Mouse (Mus musculus) heart, postnatal 0 days (tissue): Measurements from ENCODE around the gene Ergic3. TPM values are rescaled to one million over a fixed set of nuclear protein-coding genes. Genes with fewer than 3 reads are reported as not detected.

ENCODE experiments used
- ATAC-seq: fragments of 200-750 bp; cut with Nextera tagmentation; 2 replicates; pipeline ENCODE4 v1.8.0; 2017; ENCODE audit warnings: low read depth, moderate number of reproducible peaks, moderate library complexity; ENCODE audit not compliant: insufficient read depth
- DNase-seq: peaks from one replicate; pipeline ENCODE4 v3.0.0-alpha.2; 2016; ENCODE audit warnings: low spot score
- H3K27ac ChIP-seq: fragments of 300-500 bp; sonication (generic); 2 replicates; pipeline ENCODE4 v1.5.1; 2014; ENCODE audit warnings: low read depth, mild to moderate bottlenecking
- H3K27me3 ChIP-seq: fragments of 300-500 bp; sonication (generic); 2 replicates; pipeline ENCODE4 v1.6.1; 2014; ENCODE audit warnings: low read length, mixed read lengths; ENCODE audit not compliant: control insufficient read depth, insufficient read depth
- H3K36me3 ChIP-seq: fragments of 300-500 bp; sonication (generic); replicated peaks from 2 replicates; pipeline ENCODE4 v1.6.1; 2014; ENCODE audit warnings: low read length, mixed read lengths; ENCODE audit not compliant: control insufficient read depth, insufficient read depth
- H3K4me1 ChIP-seq: fragments of 300-500 bp; sonication (generic); 2 replicates; pipeline ENCODE4 v1.6.1; 2014; ENCODE audit warnings: antibody characterized with exemption; ENCODE audit not compliant: control insufficient read depth, insufficient read depth
- H3K4me2 ChIP-seq: fragments of 300-500 bp; sonication (generic); 2 replicates; pipeline ENCODE4 v1.6.1; 2014; ENCODE audit warnings: low read depth, mild to moderate bottlenecking, low read length, moderate library complexity
- H3K4me3 ChIP-seq: fragments of 300-500 bp; sonication (generic); 2 replicates; pipeline ENCODE4 v1.5.1; 2014; ENCODE audit warnings: low read depth, low read length
- H3K9ac ChIP-seq: fragments of 300-500 bp; sonication (generic); replicated peaks from 2 replicates; pipeline ENCODE4 v1.6.1; 2014; ENCODE audit warnings: low read depth, low read length, mixed read lengths
- H3K9me3 ChIP-seq: fragments of 300-500 bp; sonication (generic); replicated peaks from 2 replicates; pipeline ENCODE4 v1.6.1; 2016; ENCODE audit warnings: low read length; ENCODE audit not compliant: control insufficient read depth
- CTCF ChIP-seq: IDR thresholded peaks from 2 replicates; pipeline ENCODE4 v1.5.1; 2016; ENCODE audit warnings: antibody characterized with exemption, control low read depth, low read depth
- EP300 ChIP-seq: IDR thresholded peaks from 2 replicates; pipeline ENCODE4 v1.6.1; 2016; ENCODE audit warnings: antibody characterized with exemption, low read depth
- WGBS: fragments of 180-500 bp; shearing (Covaris S2); extraction: QIAGEN DNeasy Blood & Tissue Kit; methylation state at CpG from one replicate; pipeline ENCODE4 v1.1.7; 2014; 5-methylcytosine and 5-hydroxymethylcytosine counted together
- polyA plus RNA-seq: library from polyadenylated mRNA; unstranded; fragments of >200 nt; fragmentation: Nextera tagmentation; extraction: Ambion mirVana; gene quantifications from 2 replicates; pipeline ENCODE4 v1.2.1, GENCODE M21; 2015
- total RNA-seq: library from RNA; depleted of rRNA; stranded (reverse); fragments of >200 nt; gene quantifications from 2 replicates; pipeline ENCODE4 v1.2.3, GENCODE M21; 2014; ENCODE audit warnings: low replicate concordance; rRNA removed

Gene Ergic3
- 73.9 and 94.5 TPM in 2 replicates for total RNA-seq
- 99.5 and 100 TPM in 2 replicates for polyA plus RNA-seq

DNA sequence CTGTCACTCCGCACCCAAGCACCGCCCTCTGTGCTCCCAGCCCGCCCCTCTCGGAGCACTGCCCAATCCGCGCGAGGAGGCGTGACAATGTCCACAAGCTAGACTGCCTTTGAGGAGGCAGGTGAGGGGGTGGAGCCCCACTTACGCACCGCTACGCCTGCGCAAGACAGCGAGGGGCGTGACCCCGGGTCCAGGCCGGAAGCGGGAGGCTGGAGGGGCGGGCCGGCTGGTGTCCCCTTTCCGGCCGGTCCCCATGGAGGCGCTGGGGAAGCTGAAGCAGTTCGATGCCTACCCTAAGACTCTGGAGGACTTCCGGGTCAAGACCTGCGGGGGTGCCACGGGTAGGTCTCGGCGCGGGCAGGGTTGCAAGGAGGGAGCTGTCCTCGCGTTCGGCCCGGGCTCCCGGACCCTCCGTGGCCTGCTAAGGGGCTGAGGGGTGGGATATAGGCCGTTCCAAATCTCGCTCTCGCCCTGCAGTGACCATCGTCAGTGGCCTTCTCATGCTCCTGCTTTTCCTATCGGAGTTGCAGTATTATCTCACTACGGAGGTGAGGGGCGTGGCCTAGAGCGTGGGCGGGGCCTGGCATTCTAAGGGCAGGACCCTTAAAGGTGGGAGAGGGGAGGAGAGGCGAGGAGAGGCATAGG lies at the start of gene Ergic3, which contains the start of gene 6430550D23Rik:
Gene Ergic3 (plus strand): TSS at position 158 of the 645 bp plus-strand sequence.
Gene 6430550D23Rik (minus strand): TSS at position 90 of the 645 bp plus-strand sequence.
- H3K36me3 ChIP-seq, result peaks cover 33% of the 10 kb centered on the region
- ATAC-seq, result peak; percentile 100
- H3K4me1 ChIP-seq, result no peaks in the 10 kb centered on the region
- H3K4me2 ChIP-seq, result peak within 1 kb of the TSS; percentile 89
- under 1% methylated on average over 44 of the region's 45 CpGs for WGBS
- peak within 1 kb of the TSS; percentile 91 for H3K4me3 ChIP-seq
- peak within 1 kb of the TSS; percentile 81 for H3K9ac ChIP-seq
- H3K27me3 ChIP-seq, result no peaks in the 10 kb centered on the region
- TF ChIP-seq EP300, result no peak
- TF ChIP-seq CTCF, result no peak
- peak within 1 kb of the TSS; percentile 66 for H3K27ac ChIP-seq
- no peaks in the 10 kb centered on the region for H3K9me3 ChIP-seq
- DNase-seq, result peak; percentile 96

DNA sequence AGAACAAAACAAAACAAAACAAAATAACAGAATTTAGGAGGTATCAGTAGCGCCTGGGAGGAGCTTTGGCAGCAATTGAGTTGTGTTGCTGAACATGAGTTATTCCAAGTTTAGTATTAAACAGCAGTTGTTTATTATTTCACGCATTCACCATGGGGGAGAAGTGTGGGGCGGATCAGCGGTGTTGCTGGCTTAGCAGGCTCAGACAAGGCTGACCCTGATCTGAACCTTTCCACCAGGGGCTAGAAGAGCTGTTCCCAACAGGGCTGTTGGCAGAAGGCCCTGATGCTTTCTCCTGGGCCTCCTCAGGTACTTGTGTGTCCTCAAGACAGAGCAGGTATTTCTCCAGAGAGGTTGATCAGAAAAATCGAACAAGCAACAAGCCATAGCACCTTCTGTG lies 47.9 kb upstream of the Ergic3 start:
- Histone ChIP-seq H3K4me3 (no peak overlapping the region), H3K9me3 (no peaks in the 10 kb centered on the region), H3K27ac (no peak overlapping the region), H3K27me3 (no peaks in the 10 kb centered on the region), H3K4me1 (no peaks in the 10 kb centered on the region), H3K4me2 (no peak overlapping the region), H3K36me3 (peaks cover 22% of the 10 kb centered on the region), H3K9ac (no peak overlapping the region)
- no peak for DNase-seq
- ATAC-seq, result no peak
- 71% methylated on average over 5 of the region's 5 CpGs for WGBS
- TF ChIP-seq EP300, result no peak
- no peak for TF ChIP-seq CTCF

- no peak overlapping the region for H3K4me2 ChIP-seq
- no peaks in the 10 kb centered on the region for H3K9me3 ChIP-seq
- ATAC-seq (no peak), DNase-seq (no peak)
- no peaks in the 10 kb centered on the region for H3K4me1 ChIP-seq
- WGBS, result 83% methylated on average over 10 of the region's 10 CpGs
- peaks cover 32% of the 10 kb centered on the region for H3K36me3 ChIP-seq
- no peak overlapping the region for H3K4me3 ChIP-seq
- TF ChIP-seq EP300 (no peak), CTCF (no peak)
- no peak overlapping the region for H3K27ac ChIP-seq
- no peak overlapping the region for H3K9ac ChIP-seq
- H3K27me3 ChIP-seq, result no peaks in the 10 kb centered on the region
Measured at GRCm38 (mm10) chr2:155961862-155962261, 46.0 kb upstream of the Ergic3 start.

GRCm38 (mm10) chr2:155962991-155963390 lies 44.9 kb upstream of the Ergic3 start:
- DNase-seq (peak; percentile 50), ATAC-seq (peak; percentile 64)
- H3K4me3 ChIP-seq, result no peak overlapping the region
- TF ChIP-seq EP300 (no peak), CTCF (peak; percentile 67)
- WGBS, result 33% methylated on average over 1 of the region's 1 CpGs
- peaks cover 41% of the 10 kb centered on the region for H3K36me3 ChIP-seq
- no peaks in the 10 kb centered on the region for H3K9me3 ChIP-seq
- H3K27ac ChIP-seq, result no peak overlapping the region
- H3K4me1 ChIP-seq, result no peaks in the 10 kb centered on the region
- no peak overlapping the region for H3K9ac ChIP-seq
- no peak overlapping the region for H3K4me2 ChIP-seq
- no peaks in the 10 kb centered on the region for H3K27me3 ChIP-seq

- peaks cover 84% of the 10 kb centered on the region for H3K36me3 ChIP-seq
- no peak for TF ChIP-seq EP300
- TF ChIP-seq CTCF, result no peak
- DNase-seq (no peak), ATAC-seq (no peak)
- H3K9me3 ChIP-seq, result no peaks in the 10 kb centered on the region
- no peak overlapping the region for H3K4me2 ChIP-seq
- no peaks in the 10 kb centered on the region for H3K27me3 ChIP-seq
- H3K27ac ChIP-seq, result no peak overlapping the region
- no peaks in the 10 kb centered on the region for H3K4me1 ChIP-seq
- no peak overlapping the region for H3K9ac ChIP-seq
- 87% methylated on average over 6 of the region's 6 CpGs for WGBS
- no peak overlapping the region for H3K4me3 ChIP-seq
Measured at GRCm38 (mm10) chr2:155973348-155973747, 34.5 kb upstream of the Ergic3 start.
